Mouse (Mus musculus): ENCODE results near the gene Pik3ca. TPM values are rescaled to one million over a fixed set of nuclear protein-coding genes. Genes with fewer than 3 reads are reported as not detected.
A peak's percentile ranks its signal among the peaks of the same experiment; 100 is the strongest.

Gene Pik3ca
- polyA plus RNA-seq, 1 experiment from 2014 or later = 6.6 TPM

- Histone ChIP-seq H3K4me3 (no peak overlapping the region), H3K27ac (replicated peaks) (no peak overlapping the region), H3K36me3 (no peaks in the 10 kb centered on the region), H3K27me3 (ENCODE audit: low read depth, poor library complexity, severe bottlenecking) (no peaks in the 10 kb centered on the region), H3K9me3 (replicated peaks) (no peaks in the 10 kb centered on the region), H3K4me1 (no peaks in the 10 kb centered on the region)
- no peak for DNase-seq (ENCODE audit: low spot score)
- WGBS = 80% methylated on average over 3 of the region's 3 CpGs
Observed at GRCm38 (mm10) chr3:32381556-32381955, 15.9 kb upstream of the Pik3ca start.

- Histone ChIP-seq H3K4me1 (peaks cover 5% of the 10 kb centered on the region), H3K9me3 (replicated peaks) (no peaks in the 10 kb centered on the region), H3K27ac (replicated peaks) (no peak overlapping the region), H3K4me3 (no peak overlapping the region), H3K27me3 (ENCODE audit: low read depth, poor library complexity, severe bottlenecking) (no peaks in the 10 kb centered on the region), H3K36me3 (no peaks in the 10 kb centered on the region)
- whole genome bisulfite sequencing = 84% methylated on average over 4 of the region's 4 CpGs
- no peak for DNase-seq (ENCODE audit: low spot score)
Observed at GRCm38 (mm10) chr3:32392841-32393240, 4.6 kb upstream of the Pik3ca start.

- Histone ChIP-seq H3K27ac (replicated peaks) (no peak overlapping the region), H3K36me3 (no peaks in the 10 kb centered on the region), H3K27me3 (ENCODE audit: low read depth, poor library complexity, severe bottlenecking) (no peaks in the 10 kb centered on the region), H3K4me3 (no peak overlapping the region), H3K9me3 (replicated peaks) (no peaks in the 10 kb centered on the region), H3K4me1 (peaks cover 16% of the 10 kb centered on the region)
- 90% methylated on average over 8 of the region's 8 CpGs for WGBS
- DNase-seq (ENCODE audit: low spot score) = no peak
Observed at GRCm38 (mm10) chr3:32393986-32394385, 3.5 kb upstream of the Pik3ca start.

DNA sequence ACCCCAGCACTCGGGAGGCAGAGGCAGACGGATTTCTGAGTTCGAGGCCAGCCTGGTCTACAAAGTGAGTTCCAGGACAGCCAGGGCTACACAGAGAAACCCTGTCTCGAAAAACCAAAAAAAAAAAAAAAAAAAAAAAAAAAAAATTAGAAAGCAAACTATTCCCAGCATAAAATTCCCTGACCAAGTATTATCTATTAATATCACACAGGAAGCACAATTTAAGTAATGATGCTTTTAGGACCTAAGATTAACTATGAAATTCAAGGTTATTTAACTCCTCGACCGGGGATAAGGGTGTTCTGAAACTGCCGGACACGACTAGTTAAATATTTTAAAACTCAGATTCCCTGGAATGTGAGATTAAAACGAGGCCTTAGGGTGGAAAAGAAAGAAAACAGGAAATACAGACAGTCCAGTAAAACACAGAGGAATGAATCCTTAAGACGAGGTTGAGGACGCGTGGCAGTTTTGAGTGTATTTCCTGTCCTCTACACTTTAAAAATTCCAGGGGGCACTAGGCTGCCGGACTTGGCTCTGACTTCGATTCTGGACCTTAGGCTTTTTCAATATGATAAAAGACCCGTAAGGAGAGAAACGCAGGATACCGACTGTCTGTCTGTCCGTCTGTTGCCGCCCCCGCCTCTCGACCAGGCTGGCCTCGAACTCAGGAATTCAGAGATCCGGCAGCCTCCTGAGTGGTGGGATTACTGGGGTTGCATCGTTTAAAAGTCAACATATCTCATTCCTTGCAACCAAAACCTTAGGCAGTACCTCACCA, 1.5 kb upstream of the Pik3ca start:
- Histone ChIP-seq H3K4me1 (peaks cover 28% of the 10 kb centered on the region), H3K9me3 (replicated peaks) (no peaks in the 10 kb centered on the region), H3K36me3 (no peaks in the 10 kb centered on the region), H3K27ac (replicated peaks) (peak overlapping the region; percentile 94), H3K4me3 (peak overlapping the region; percentile 94), H3K27me3 (ENCODE audit: low read depth, poor library complexity, severe bottlenecking) (peaks cover 4% of the 10 kb centered on the region; the same call in 1 of the 2 replicates)
- peak; percentile 41 for DNase-seq (ENCODE audit: low spot score)
- 35% methylated on average over 24 of the region's 24 CpGs for WGBS

DNA sequence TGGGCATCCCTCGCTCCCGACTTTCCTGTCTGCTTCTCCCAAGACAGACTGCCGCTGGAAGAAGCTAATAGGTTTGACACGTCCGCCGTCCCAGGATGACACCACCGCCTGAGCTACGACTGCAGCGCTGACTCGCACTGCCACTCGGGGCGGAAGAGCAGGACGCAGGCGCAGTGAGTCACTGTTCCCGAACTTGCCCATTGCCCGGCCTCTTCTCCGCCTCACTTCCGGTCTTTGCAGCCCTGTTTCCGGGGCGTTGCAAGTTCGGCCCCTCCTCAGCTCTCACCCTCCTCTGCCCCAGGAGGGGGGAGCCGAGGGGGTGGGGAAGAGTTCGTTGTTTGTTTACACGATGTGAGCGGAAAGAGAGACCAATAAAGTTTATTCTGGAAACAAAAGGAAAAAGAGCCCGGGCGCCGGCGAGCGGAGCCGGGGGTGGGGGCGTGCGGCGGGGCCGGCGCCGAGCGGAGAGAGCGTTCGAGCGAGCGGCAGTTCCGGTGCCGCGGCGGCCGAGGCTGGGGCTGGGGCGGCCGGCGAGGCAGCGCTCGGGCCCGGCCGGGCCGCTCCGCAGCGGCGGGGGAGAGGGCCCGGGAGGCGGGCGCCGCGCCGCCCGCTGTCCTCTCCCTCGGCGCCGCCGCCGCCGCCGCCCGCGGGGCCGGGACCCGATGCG, 544 bp upstream of the Pik3ca start:
- Histone ChIP-seq H3K9me3 (replicated peaks) (no peaks in the 10 kb centered on the region), H3K27me3 (ENCODE audit: low read depth, poor library complexity, severe bottlenecking) (peaks cover 4% of the 10 kb centered on the region; the same call in 1 of the 2 replicates), H3K36me3 (no peaks in the 10 kb centered on the region), H3K27ac (replicated peaks) (peak overlapping the region; percentile 94), H3K4me1 (peaks cover 33% of the 10 kb centered on the region), H3K4me3 (peak overlapping the region; percentile 94)
- peak; percentile 98 for DNase-seq (ENCODE audit: low spot score)
- under 1% methylated on average over 65 of the region's 77 CpGs for WGBS

- Histone ChIP-seq H3K4me1 (peaks cover 33% of the 10 kb centered on the region), H3K4me3 (peak overlapping the region; percentile 94), H3K36me3 (no peaks in the 10 kb centered on the region), H3K9me3 (replicated peaks) (no peaks in the 10 kb centered on the region), H3K27ac (replicated peaks) (no peak overlapping the region), H3K27me3 (ENCODE audit: low read depth, poor library complexity, severe bottlenecking) (peaks cover 4% of the 10 kb centered on the region; the same call in 1 of the 2 replicates)
- 3% methylated on average over 7 of the region's 7 CpGs for WGBS
- DNase-seq (ENCODE audit: low spot score) = no peak
Observed at GRCm38 (mm10) chr3:32398175-32398538, 686 bp downstream of the Pik3ca start.

DNA sequence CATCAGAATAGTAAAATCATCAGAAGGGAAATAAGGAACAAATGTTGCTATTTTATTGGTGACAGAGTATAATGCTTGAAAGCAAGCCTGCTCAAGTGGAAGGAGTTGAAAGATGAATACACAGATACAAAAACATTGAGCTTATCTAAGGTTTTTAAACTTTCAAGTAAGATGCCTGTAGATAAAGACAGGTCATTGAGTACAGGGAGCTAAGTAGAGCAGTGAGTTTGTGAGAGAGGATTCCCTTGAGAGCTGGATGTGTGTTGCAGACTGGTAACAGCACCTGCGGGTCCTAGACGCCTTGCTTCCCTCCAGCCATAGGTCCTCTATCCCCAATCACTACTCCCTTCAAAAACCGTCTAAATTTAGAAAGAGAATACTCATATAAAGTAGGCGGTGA, 1.2 kb downstream of the Pik3ca start:
- Histone ChIP-seq H3K4me3 (peak overlapping the region; percentile 94), H3K4me1 (peaks cover 33% of the 10 kb centered on the region), H3K36me3 (no peaks in the 10 kb centered on the region), H3K27ac (replicated peaks) (no peak overlapping the region), H3K27me3 (ENCODE audit: low read depth, poor library complexity, severe bottlenecking) (peaks cover 4% of the 10 kb centered on the region; the same call in 1 of the 2 replicates), H3K9me3 (replicated peaks) (no peaks in the 10 kb centered on the region)
- DNase-seq (ENCODE audit: low spot score) = no peak
- WGBS = 14% methylated on average over 4 of the region's 4 CpGs

DNA sequence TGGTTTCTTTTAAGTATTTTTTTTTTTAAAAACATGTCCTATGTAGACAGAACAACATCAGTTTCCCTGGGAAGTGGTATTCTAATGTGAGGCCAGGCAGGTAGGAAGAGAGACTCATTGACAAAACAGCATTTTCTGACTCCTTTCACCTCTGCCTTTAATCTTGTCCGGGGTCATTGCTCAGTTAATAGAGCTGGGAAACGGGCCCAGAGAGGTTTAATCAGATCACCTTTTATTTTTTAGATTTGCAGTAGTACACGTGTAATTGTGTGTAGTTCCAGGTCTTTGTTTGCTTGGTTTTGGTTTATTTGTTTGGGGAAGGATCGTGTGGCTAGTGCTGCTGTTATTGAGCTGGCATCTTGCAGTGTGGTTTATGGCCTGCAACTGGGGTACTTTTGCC, 1.9 kb downstream of the Pik3ca start:
- 19% methylated on average over 4 of the region's 4 CpGs for WGBS
- H3K36me3 ChIP-seq = no peaks in the 10 kb centered on the region

GRCm38 (mm10) chr3:32399931-32400330, 2.5 kb downstream of the Pik3ca start:
- 62% methylated on average over 2 of the region's 2 CpGs for WGBS
- no peak for DNase-seq (ENCODE audit: low spot score)
- Histone ChIP-seq H3K4me1 (peaks cover 33% of the 10 kb centered on the region), H3K36me3 (no peaks in the 10 kb centered on the region), H3K4me3 (no peak overlapping the region), H3K27ac (replicated peaks) (no peak overlapping the region), H3K9me3 (replicated peaks) (no peaks in the 10 kb centered on the region), H3K27me3 (ENCODE audit: low read depth, poor library complexity, severe bottlenecking) (peaks cover 4% of the 10 kb centered on the region; the same call in 1 of the 2 replicates)

More for the DNA sequence above, 1.9 kb downstream of the Pik3ca start:
- peaks cover 4% of the 10 kb centered on the region; the same call in 1 of the 2 replicates for H3K27me3 ChIP-seq (ENCODE audit: low read depth, poor library complexity, severe bottlenecking)
- H3K27ac ChIP-seq (replicated peaks) = no peak overlapping the region
- no peak overlapping the region for H3K4me3 ChIP-seq
- no peak for DNase-seq (ENCODE audit: low spot score)
- H3K4me1 ChIP-seq = peaks cover 33% of the 10 kb centered on the region
- no peaks in the 10 kb centered on the region for H3K9me3 ChIP-seq (replicated peaks)

GRCm38 (mm10) chr3:32401591-32401990, 4.1 kb downstream of the Pik3ca start:
- no peak overlapping the region for H3K27ac ChIP-seq (replicated peaks)
- H3K4me1 ChIP-seq = peaks cover 28% of the 10 kb centered on the region
- 77% methylated on average over 3 of the region's 3 CpGs for WGBS
- no peak for DNase-seq (ENCODE audit: low spot score)
- no peaks in the 10 kb centered on the region for H3K9me3 ChIP-seq (replicated peaks)
- H3K4me3 ChIP-seq = no peak overlapping the region
- H3K36me3 ChIP-seq = no peaks in the 10 kb centered on the region
- H3K27me3 ChIP-seq (ENCODE audit: low read depth, poor library complexity, severe bottlenecking) = peaks cover 4% of the 10 kb centered on the region; the same call in 1 of the 2 replicates

- Histone ChIP-seq H3K4me1 (peaks cover 24% of the 10 kb centered on the region), H3K4me3 (no peak overlapping the region), H3K27ac (replicated peaks) (no peak overlapping the region), H3K27me3 (ENCODE audit: low read depth, poor library complexity, severe bottlenecking) (peaks cover 4% of the 10 kb centered on the region; the same call in 1 of the 2 replicates), H3K9me3 (replicated peaks) (no peaks in the 10 kb centered on the region), H3K36me3 (no peaks in the 10 kb centered on the region)
- WGBS = 90% methylated on average over 7 of the region's 7 CpGs
- DNase-seq (ENCODE audit: low spot score) = no peak
Observed at GRCm38 (mm10) chr3:32402990-32403885, 5.8 kb downstream of the Pik3ca start.

- no peak overlapping the region for H3K27ac ChIP-seq (replicated peaks)
- 90% methylated on average over 1 of the region's 1 CpGs for WGBS
- no peak overlapping the region for H3K4me3 ChIP-seq
- no peaks in the 10 kb centered on the region; the same call in 1 of the 2 replicates for H3K27me3 ChIP-seq (ENCODE audit: low read depth, poor library complexity, severe bottlenecking)
- no peak for DNase-seq (ENCODE audit: low spot score)
- no peaks in the 10 kb centered on the region for H3K9me3 ChIP-seq (replicated peaks)
- no peaks in the 10 kb centered on the region for H3K36me3 ChIP-seq
- peaks cover 6% of the 10 kb centered on the region for H3K4me1 ChIP-seq
Observed at GRCm38 (mm10) chr3:32405699-32406098, 8.2 kb downstream of the Pik3ca start.

Measured in midbrain, embryonic 10.5 days (tissue).